Mouse (Mus musculus) left cerebral cortex, adult 11 months (tissue): ENCODE measurements around the gene Mapk10.

Experiments
- DNase-seq: peaks from one replicate; pipeline ENCODE4 v3.0.0; 2022; ENCODE audit warnings: low spot score

Gene Mapk10

GRCm38 (mm10) chr5:103050319-103050916, 160.7 kb downstream of the Mapk10 start:
- DNase-seq = no peak

- DNase-seq = no peak
These were observed 163.1 kb downstream of the Mapk10 start for GRCm38 (mm10) chr5:103048011-103048410.

GRCm38 (mm10) chr5:103037752-103038151, 173.4 kb downstream of the Mapk10 start:
- no peak for DNase-seq

GRCm38 (mm10) chr5:103028940-103029621, 182.1 kb downstream of the Mapk10 start:
- no peak for DNase-seq

- no peak for DNase-seq
These were observed 188.5 kb downstream of the Mapk10 start for GRCm38 (mm10) chr5:103022504-103023172.

GRCm38 (mm10) chr5:103021479-103021878, 189.7 kb downstream of the Mapk10 start:
- no peak for DNase-seq

GRCm38 (mm10) chr5:103020954-103021353, 190.2 kb downstream of the Mapk10 start:
- DNase-seq = no peak

GRCm38 (mm10) chr5:103020127-103020526, 191.0 kb downstream of the Mapk10 start:
- no peak for DNase-seq

- DNase-seq = no peak
These were observed 193.5 kb downstream of the Mapk10 start for GRCm38 (mm10) chr5:103017637-103018036.

- DNase-seq = no peak
These were observed 196.8 kb downstream of the Mapk10 start for GRCm38 (mm10) chr5:103014309-103014708.

- DNase-seq = peak; percentile 51
These were observed 202.2 kb downstream of the Mapk10 start for GRCm38 (mm10) chr5:103008894-103009293.

GRCm38 (mm10) chr5:103002116-103002515, 209.0 kb downstream of the Mapk10 start:
- no peak for DNase-seq

- DNase-seq = no peak
These were observed 210.6 kb downstream of the Mapk10 start for GRCm38 (mm10) chr5:103000572-103000971.

- no peak for DNase-seq
These were observed 212.6 kb downstream of the Mapk10 start for GRCm38 (mm10) chr5:102998524-102998923.

GRCm38 (mm10) chr5:102997907-102998306, 213.2 kb downstream of the Mapk10 start:
- DNase-seq = no peak

- DNase-seq = no peak
These were observed 214.8 kb downstream of the Mapk10 start for GRCm38 (mm10) chr5:102996331-102996730.

GRCm38 (mm10) chr5:102995928-102996327, 215.2 kb downstream of the Mapk10 start:
- no peak for DNase-seq

- no peak for DNase-seq
These were observed 217.2 kb downstream of the Mapk10 start for GRCm38 (mm10) chr5:102993951-102994350.

GRCm38 (mm10) chr5:102991691-102992090, 219.4 kb downstream of the Mapk10 start:
- DNase-seq = no peak

- no peak for DNase-seq
These were observed 232.8 kb downstream of the Mapk10 start for GRCm38 (mm10) chr5:102978382-102978781.

GRCm38 (mm10) chr5:102977138-102977537, 234.0 kb downstream of the Mapk10 start:
- no peak for DNase-seq

GRCm38 (mm10) chr5:102976540-102976939, 234.6 kb downstream of the Mapk10 start:
- DNase-seq = no peak

- DNase-seq = no peak
These were observed 236.7 kb downstream of the Mapk10 start for GRCm38 (mm10) chr5:102974400-102974799.
